8 mouse cellular contexts compared by ENCODE assay signal in genomic region chr19:5851481-5851971, GRCm38 (mm10). TPM values are rescaled to one million over a fixed set of nuclear protein-coding genes. Genes with fewer than 3 reads are reported as not detected.
DNase-seq lines count a peak whose midpoint lies in the region; ATAC-seq lines count a peak whose summit lies in the region.

No protein-coding gene starts in this region.

- H3K9me3 ChIP-seq in kidney, embryonic 15.5 days (replicated peaks) = no peaks in the 10 kb centered on the region
- H3K9me3 ChIP-seq in heart, embryonic 15.5 days (replicated peaks) = no peaks in the 10 kb centered on the region
- H3K9me3 ChIP-seq in liver, embryonic 15.5 days (replicated peaks) = no peaks in the 10 kb centered on the region

- no peak for DNase-seq in kidney, postnatal 14 days
- DNase-seq in adipocyte (ENCODE audit: low spot score) = peak; percentile 94
- DNase-seq in thymus, postnatal 4 days = no peak
- DNase-seq in urinary bladder, postnatal 4 days (ENCODE audit: low spot score in 2 of 2) = no peak

- H3K27me3 ChIP-seq in kidney, embryonic 15.5 days = no peaks in the 10 kb centered on the region
- no peaks in the 10 kb centered on the region for H3K27me3 ChIP-seq in heart, embryonic 15.5 days
- no peaks in the 10 kb centered on the region for H3K27me3 ChIP-seq in liver, embryonic 15.5 days

- H3K9ac ChIP-seq in kidney, embryonic 15.5 days = no peak overlapping the region
- H3K9ac ChIP-seq in heart, embryonic 15.5 days = peak overlapping the region; percentile 38
- H3K9ac ChIP-seq in liver, embryonic 15.5 days = no peak overlapping the region

- 79% methylated on average over 5 of the region's 5 CpGs for WGBS in kidney, embryonic 15.5 days
- WGBS in heart, embryonic 15.5 days = 28% methylated on average over 5 of the region's 5 CpGs
- WGBS in liver, embryonic 15.5 days (ENCODE audit: insufficient replicate concordance) = 36% methylated on average over 5 of the region's 5 CpGs

- peaks cover 41% of the 10 kb centered on the region for H3K4me1 ChIP-seq in kidney, embryonic 15.5 days
- H3K4me1 ChIP-seq in heart, embryonic 15.5 days (replicated peaks) = peaks cover 61% of the 10 kb centered on the region
- peaks cover 65% of the 10 kb centered on the region for H3K4me1 ChIP-seq in liver, embryonic 15.5 days (replicated peaks)

- H3K36me3 ChIP-seq in kidney, embryonic 15.5 days = peaks cover 51% of the 10 kb centered on the region
- H3K36me3 ChIP-seq in heart, embryonic 15.5 days = peaks cover 18% of the 10 kb centered on the region
- peaks cover 36% of the 10 kb centered on the region for H3K36me3 ChIP-seq in liver, embryonic 15.5 days (replicated peaks)

- H3K27ac ChIP-seq in kidney, embryonic 15.5 days = peak overlapping the region; percentile 29; the same call in 1 of the 2 replicates
- H3K27ac ChIP-seq in heart, embryonic 15.5 days = peak overlapping the region; percentile 83
- H3K27ac ChIP-seq in liver, embryonic 15.5 days (replicated peaks) = peak overlapping the region; percentile 25; the same call in 1 of the 2 replicates

- no peak overlapping the region for H3K4me2 ChIP-seq in kidney, embryonic 15.5 days
- H3K4me2 ChIP-seq in heart, embryonic 15.5 days = peak overlapping the region; percentile 38
- peak overlapping the region; percentile 41 for H3K4me2 ChIP-seq in liver, embryonic 15.5 days

- H3K4me3 ChIP-seq in kidney, embryonic 15.5 days (replicated peaks) = no peak overlapping the region
- no peak overlapping the region for H3K4me3 ChIP-seq in heart, embryonic 15.5 days
- H3K4me3 ChIP-seq in liver, embryonic 15.5 days (replicated peaks) = no peak overlapping the region

- no peak for ATAC-seq in kidney, embryonic 15.5 days (replicated peaks; ENCODE audit: low FRiP score)
- ATAC-seq in heart, embryonic 15.5 days (replicated peaks; ENCODE audit: insufficient number of reproducible peaks, insufficient read depth, low FRiP score, low read depth) = no peak
- ATAC-seq in liver, embryonic 15.5 days (ENCODE audit: insufficient read depth) = no peak
- no peak for ATAC-seq in erythroid progenitor cell, adult 5-6 weeks (replicated peaks; ENCODE audit: low FRiP score, poor library complexity, severe bottlenecking)

RNA-seq across cellular contexts. Expression of gene Frmd8, which starts 23.5 kb away (rescaled TPM):
- 40.2 and 43.1 TPM in 2 replicates for polyA plus RNA-seq in kidney, embryonic 15.5 days (2015; fragmentation: Nextera tagmentation; extraction: Ambion mirVana)
- polyA plus RNA-seq in heart, embryonic 15.5 days (2015; fragmentation: Nextera tagmentation; extraction: Ambion mirVana) = 25.1 and 35.1 TPM in 2 replicates
- polyA plus RNA-seq in liver, embryonic 15.5 days (2015; fragmentation: Nextera tagmentation; extraction: Ambion mirVana) = 12.9 and 13.1 TPM in 2 replicates
- total RNA-seq in erythroid progenitor cell, adult 5-6 weeks (2015; ENCODE audit: low replicate concordance) = 3.6 and 9.2 TPM in 2 replicates
- total RNA-seq in erythroid progenitor cell, adult 5-6 weeks (2017; ENCODE audit: low replicate concordance) = 4.2 and 6.0 TPM in 2 replicates

RNA-seq across cellular contexts. Expression of gene Slc25a45, which starts 26.1 kb away (rescaled TPM):
- 8.1 and 8.5 TPM in 2 replicates for polyA plus RNA-seq in kidney, embryonic 15.5 days (2015; fragmentation: Nextera tagmentation; extraction: Ambion mirVana)
- 3.2 and 4.2 TPM in 2 replicates for polyA plus RNA-seq in heart, embryonic 15.5 days (2015; fragmentation: Nextera tagmentation; extraction: Ambion mirVana)
- 7.1 and 7.9 TPM in 2 replicates for polyA plus RNA-seq in liver, embryonic 15.5 days (2015; fragmentation: Nextera tagmentation; extraction: Ambion mirVana)
- 2.9 and 8.8 TPM in 2 replicates for total RNA-seq in erythroid progenitor cell, adult 5-6 weeks (2015; ENCODE audit: low replicate concordance)
- total RNA-seq in erythroid progenitor cell, adult 5-6 weeks (2017; ENCODE audit: low replicate concordance) = 7.2 and 7.8 TPM in 2 replicates

RNA-seq across cellular contexts. Expression of gene Tigd3, which starts 42.4 kb away (rescaled TPM):
- 4.2 and 4.7 TPM in 2 replicates for polyA plus RNA-seq in kidney, embryonic 15.5 days (2015; fragmentation: Nextera tagmentation; extraction: Ambion mirVana)
- 1.2 and 2.0 TPM in 2 replicates for polyA plus RNA-seq in heart, embryonic 15.5 days (2015; fragmentation: Nextera tagmentation; extraction: Ambion mirVana)
- polyA plus RNA-seq in liver, embryonic 15.5 days (2015; fragmentation: Nextera tagmentation; extraction: Ambion mirVana) = 2.8 and 2.9 TPM in 2 replicates
- total RNA-seq in erythroid progenitor cell, adult 5-6 weeks (2015; ENCODE audit: low replicate concordance) = 3.8 and 4.7 TPM in 2 replicates
- 8.2 and 9.4 TPM in 2 replicates for total RNA-seq in erythroid progenitor cell, adult 5-6 weeks (2017; ENCODE audit: low replicate concordance)

Comparison
In these comparisons a context has a peak if more than half of its experiments do, and no peak if none do; other contexts are left out.
1. H3K27ac ChIP-seq: peak in every context shown above with its lines; median percentile 83 in heart, embryonic 15.5 days; 29 in kidney, embryonic 15.5 days; 25 in liver, embryonic 15.5 days.